Mouse (Mus musculus) bone marrow, adult 2 months (tissue): ENCODE results near the gene Arhgap10. TPM values are rescaled to one million over a fixed set of nuclear protein-coding genes. Genes with fewer than 3 reads are reported as not detected.

Source experiments
- H3K27ac ChIP-seq: fragments of 200-500 bp; 2 replicates; pipeline ENCODE4 v1.5.1; 2012; ENCODE audit warnings: low read depth, mild to moderate bottlenecking, control low read depth, inconsistent platforms, low read length; ENCODE audit not compliant: control insufficient read depth, poor library complexity, insufficient read depth
- H3K4me1 ChIP-seq: fragments of 200-500 bp; 2 replicates; pipeline ENCODE4 v1.6.1; 2011; ENCODE audit warnings: low read length; ENCODE audit not compliant: control insufficient read depth, insufficient read depth
- H3K4me3 ChIP-seq: fragments of 200-500 bp; replicated peaks from 2 replicates; pipeline ENCODE3; 2011; ENCODE audit warnings: mild to moderate bottlenecking, low read depth, low read length, control low read depth; ENCODE audit not compliant: control insufficient read depth
- CTCF ChIP-seq: fragments of 200-500 bp; IDR thresholded peaks from 2 replicates; pipeline ENCODE4 v1.5.1; 2011; ENCODE audit warnings: low read length, control low read depth; ENCODE audit not compliant: control insufficient read depth, insufficient read depth
- POLR2A ChIP-seq: fragments of 200-500 bp; IDR thresholded peaks from 2 replicates; pipeline ENCODE4 v1.6.1; 2011; ENCODE audit warnings: low read depth, mild to moderate bottlenecking, control low read depth, low read length, borderline replicate concordance; ENCODE audit not compliant: control insufficient read depth
- WGBS: fragments of 180-500 bp; shearing (Covaris S2); methylation state at CpG from one replicate; pipeline ENCODE4 v1.1.7; 2018; 5-methylcytosine and 5-hydroxymethylcytosine counted together
- polyA plus RNA-seq: library from polyadenylated mRNA; stranded (reverse); fragments of >200 nt; gene quantifications from 2 replicates; pipeline ENCODE4 v1.2.4, GENCODE M21; 2011; ENCODE audit warnings: low replicate concordance; ENCODE audit not compliant: missing spikeins, insufficient read depth, insufficient read length

The Arhgap10 gene
- polyA plus RNA-seq, 1 experiment: 11.8 TPM

DNA sequence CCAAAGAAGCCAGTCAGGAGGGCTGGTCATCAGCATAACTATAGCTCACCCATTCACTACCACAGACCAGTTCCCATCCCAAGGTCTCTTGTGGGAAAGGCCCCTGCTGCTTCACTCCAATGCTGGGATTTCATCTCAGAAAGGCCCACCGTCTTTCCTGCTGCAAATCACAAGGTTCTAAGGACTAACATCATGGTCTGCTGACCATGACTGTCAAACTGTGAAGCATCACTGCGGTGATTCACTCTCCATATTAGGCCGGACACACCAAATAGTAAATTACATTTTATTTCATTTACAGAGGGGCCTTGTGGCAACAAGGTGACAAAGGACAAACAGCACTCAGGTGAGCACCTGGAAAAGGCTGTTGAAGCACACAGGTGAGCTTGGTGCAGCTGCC, 267.7 kb downstream of the Arhgap10 start:
- TF ChIP-seq POLR2A (no peak), CTCF (no peak)
- H3K4me3 ChIP-seq: no peak overlapping the region
- H3K4me1 ChIP-seq: no peaks in the 10 kb centered on the region
- 90% methylated on average over 3 of the region's 3 CpGs for WGBS
- no peak overlapping the region for H3K27ac ChIP-seq

DNA sequence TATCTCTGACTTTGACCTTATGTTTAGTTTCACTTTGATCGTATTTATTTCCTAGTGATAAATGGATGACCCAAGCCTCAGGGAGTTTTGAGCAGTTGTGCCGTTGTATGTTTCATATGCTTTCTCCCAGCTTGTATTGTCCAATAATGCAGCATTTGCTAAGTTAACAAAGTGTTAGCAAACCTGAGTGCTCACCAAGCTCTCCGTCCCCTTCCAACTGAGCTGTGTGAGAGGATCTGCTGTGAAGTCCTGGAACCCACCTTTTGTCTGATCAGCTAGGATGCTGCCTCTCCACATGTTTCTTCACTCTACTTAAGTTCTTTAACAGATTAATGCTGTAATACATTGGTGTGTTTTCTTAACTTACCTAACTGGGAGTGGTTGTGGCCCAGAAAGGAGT, 276.4 kb downstream of the Arhgap10 start:
- H3K27ac ChIP-seq: no peak overlapping the region
- 85% methylated on average over 3 of the region's 3 CpGs for whole genome bisulfite sequencing
- no peaks in the 10 kb centered on the region for H3K4me1 ChIP-seq
- no peak overlapping the region for H3K4me3 ChIP-seq
- TF ChIP-seq POLR2A: no peak
- TF ChIP-seq CTCF: no peak

DNA sequence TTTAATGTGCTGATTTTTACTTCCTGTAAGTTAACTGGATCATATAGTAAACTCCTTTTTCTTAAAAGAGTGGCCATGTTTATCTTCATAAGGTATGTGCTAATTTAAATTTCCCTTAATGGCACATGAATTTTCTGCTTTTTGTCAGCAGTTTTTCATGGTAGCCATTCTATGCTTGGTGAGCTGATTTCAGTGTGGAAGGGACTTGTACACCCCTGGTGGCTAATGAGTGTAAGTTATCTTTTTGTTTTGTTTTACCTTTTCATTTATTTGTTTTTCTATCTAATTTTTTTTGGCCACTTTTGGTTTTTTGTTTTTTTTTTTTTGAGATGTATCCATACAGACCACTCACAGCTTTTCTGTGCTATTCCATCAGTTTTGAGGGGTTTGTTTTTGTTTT, 278.3 kb downstream of the Arhgap10 start:
- no peak overlapping the region for H3K27ac ChIP-seq
- H3K4me3 ChIP-seq: no peak overlapping the region
- TF ChIP-seq CTCF (no peak), POLR2A (no peak)

DNA sequence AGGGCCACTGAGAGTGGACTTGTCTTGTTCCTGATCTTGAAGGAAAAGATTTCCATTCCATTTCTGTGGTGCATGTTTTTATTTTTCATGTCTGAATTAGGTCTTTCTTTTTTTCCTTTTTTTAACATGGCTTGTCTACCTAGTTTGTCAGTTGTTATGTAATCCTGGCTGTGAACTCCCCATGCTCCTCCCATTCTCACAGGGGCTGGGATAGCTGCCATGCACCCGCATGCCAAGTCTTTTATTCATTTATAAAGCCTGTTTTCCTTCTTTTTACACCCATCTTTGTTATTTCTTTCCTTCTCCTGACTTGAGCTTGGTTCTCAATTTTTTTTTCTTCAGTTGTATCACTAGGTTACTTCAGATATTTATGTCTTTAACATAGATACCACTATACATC, 281.1 kb downstream of the Arhgap10 start:
- WGBS: 63% methylated on average over 1 of the region's 1 CpGs
- Histone ChIP-seq H3K27ac (no peak overlapping the region), H3K4me1 (no peaks in the 10 kb centered on the region), H3K4me3 (no peak overlapping the region)
- TF ChIP-seq CTCF (no peak), POLR2A (no peak)

More for the DNA sequence above, 278.3 kb downstream of the Arhgap10 start:
- H3K4me1 ChIP-seq: no peaks in the 10 kb centered on the region

DNA sequence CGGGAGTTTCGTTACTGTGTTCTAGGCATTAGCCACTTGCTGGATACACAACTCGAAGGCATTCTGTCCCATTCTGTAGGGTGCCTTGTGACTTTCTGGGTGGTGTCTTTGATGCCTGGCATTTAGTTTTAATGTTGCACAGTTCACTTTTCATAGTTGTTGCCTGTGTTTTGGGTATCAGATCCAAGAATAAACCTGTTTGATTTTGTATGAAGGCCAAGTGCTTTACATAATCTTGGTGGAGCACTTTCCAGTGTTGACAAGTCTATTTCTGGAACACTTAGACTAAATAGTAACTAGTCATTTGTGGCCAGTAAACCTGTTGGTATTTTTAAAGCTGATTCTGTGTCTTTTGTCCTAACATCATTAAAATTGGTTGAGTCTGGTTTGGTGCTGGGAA, 285.3 kb downstream of the Arhgap10 start:
- TF ChIP-seq CTCF (no peak), POLR2A (no peak)
- no peak overlapping the region for H3K4me3 ChIP-seq
- no peak overlapping the region for H3K27ac ChIP-seq
- 88% methylated on average over 3 of the region's 3 CpGs for WGBS
- no peaks in the 10 kb centered on the region for H3K4me1 ChIP-seq

DNA sequence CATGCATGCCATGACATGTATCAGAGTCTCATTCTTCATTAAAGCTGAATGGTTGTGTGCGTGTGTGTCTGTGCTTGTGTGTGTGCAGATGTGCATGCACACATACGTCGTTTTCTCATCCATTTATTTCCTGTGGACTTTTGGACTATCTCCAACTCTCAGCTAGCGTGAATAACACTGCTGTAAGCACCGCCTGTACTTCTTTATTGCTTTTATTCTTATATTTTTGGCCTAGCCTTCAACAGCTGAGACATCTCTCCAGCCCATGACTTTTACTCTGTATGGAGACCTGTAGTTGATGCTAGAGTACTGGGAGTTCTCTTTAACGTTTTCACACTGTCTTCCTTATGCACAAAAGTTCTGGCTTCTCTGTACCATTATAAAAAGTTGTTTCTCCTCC, 285.9 kb downstream of the Arhgap10 start:
- WGBS: 66% methylated on average over 6 of the region's 6 CpGs
- Histone ChIP-seq H3K4me1 (no peaks in the 10 kb centered on the region), H3K27ac (no peak overlapping the region), H3K4me3 (no peak overlapping the region)
- TF ChIP-seq CTCF (no peak), POLR2A (no peak)

DNA sequence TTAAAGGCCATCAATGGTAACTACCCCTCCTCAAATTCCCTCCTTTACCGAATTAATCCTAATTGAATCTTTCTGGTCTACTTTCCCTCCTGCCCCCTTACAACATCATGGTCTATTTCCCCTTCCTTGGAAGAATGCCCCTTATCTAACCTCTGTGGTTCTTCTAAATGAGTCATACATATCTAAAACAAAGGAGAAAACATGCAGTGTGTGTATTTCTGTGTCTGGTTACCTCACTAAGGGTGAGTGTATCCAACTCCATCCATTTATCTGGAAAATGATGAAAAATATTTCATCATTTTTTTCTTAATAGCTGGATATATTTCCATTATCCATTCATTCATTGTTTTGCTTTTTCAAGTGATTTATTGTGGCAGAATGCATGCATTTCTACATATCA, 286.5 kb downstream of the Arhgap10 start:
- WGBS: 69% methylated on average over 1 of the region's 1 CpGs
- Histone ChIP-seq H3K27ac (no peak overlapping the region), H3K4me3 (no peak overlapping the region), H3K4me1 (no peaks in the 10 kb centered on the region)
- TF ChIP-seq POLR2A: no peak
- no peak for TF ChIP-seq CTCF

DNA sequence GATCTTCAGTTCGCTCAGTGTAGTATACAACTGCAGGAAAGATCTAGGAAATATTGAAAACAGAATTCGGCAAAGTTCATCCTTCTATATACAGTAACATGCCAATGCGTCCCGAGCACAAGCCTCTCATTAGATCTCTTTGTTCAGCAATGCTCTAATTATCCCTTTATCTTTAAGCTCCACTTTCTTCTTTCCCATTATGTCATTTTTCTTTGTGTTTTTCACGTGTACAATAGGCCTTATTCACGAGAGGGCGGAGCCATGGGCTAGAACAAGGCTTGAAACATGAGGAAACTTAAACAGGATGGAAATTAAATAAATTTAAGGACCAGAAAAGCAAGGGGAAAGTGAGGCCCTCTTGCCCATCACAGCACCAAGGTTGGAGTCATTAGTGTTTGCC, 289.1 kb downstream of the Arhgap10 start:
- WGBS: 70% methylated on average over 7 of the region's 7 CpGs
- H3K4me3 ChIP-seq: no peak overlapping the region
- no peak for TF ChIP-seq POLR2A
- TF ChIP-seq CTCF: no peak
- H3K4me1 ChIP-seq: no peaks in the 10 kb centered on the region
- H3K27ac ChIP-seq: no peak overlapping the region

DNA sequence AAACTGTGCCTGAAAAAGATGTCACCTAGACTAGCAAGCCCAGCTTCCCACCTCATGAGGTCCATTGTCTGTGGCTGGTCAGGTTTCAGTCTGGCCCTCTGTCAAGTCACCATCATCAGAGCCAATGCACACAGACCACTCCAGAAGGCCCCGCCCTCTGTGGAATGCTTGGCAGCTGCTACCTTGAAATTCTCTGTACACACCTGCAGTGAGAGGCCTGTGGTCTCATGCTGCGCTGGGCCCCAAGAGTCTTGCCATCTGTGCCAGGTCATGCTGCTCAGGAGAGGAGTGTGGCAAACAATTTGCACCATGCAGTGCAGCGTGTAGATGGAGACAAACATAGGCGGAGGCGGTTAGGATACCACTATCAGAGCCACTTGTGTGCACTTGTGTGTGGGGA, 290.0 kb downstream of the Arhgap10 start:
- Histone ChIP-seq H3K4me1 (no peaks in the 10 kb centered on the region), H3K27ac (no peak overlapping the region), H3K4me3 (no peak overlapping the region)
- 86% methylated on average over 5 of the region's 5 CpGs for WGBS
- TF ChIP-seq POLR2A (no peak), CTCF (no peak)

DNA sequence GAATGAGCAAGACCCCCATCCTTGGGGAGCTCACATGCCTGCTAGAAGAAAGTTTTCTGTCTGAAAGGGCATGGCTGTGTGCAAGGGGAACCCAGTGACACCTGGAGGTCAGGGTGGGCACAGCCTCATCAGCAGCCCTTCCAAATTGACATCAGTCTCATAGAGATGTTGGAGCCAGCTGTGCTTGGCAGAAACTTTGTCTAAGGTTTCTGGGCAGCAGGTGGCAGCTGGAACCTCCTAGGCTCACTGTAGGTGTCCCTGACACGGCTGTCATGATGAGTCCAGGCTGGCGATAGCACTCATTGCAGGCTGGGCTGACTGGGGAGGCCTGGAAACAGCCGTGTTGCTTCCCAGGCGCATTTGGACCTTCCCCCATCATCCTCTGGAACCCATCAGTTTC, 294.6 kb downstream of the Arhgap10 start:
- no peak for TF ChIP-seq POLR2A
- no peak for TF ChIP-seq CTCF
- Histone ChIP-seq H3K4me1 (no peaks in the 10 kb centered on the region), H3K4me3 (no peak overlapping the region), H3K27ac (no peak overlapping the region)
- 81% methylated on average over 4 of the region's 4 CpGs for WGBS

DNA sequence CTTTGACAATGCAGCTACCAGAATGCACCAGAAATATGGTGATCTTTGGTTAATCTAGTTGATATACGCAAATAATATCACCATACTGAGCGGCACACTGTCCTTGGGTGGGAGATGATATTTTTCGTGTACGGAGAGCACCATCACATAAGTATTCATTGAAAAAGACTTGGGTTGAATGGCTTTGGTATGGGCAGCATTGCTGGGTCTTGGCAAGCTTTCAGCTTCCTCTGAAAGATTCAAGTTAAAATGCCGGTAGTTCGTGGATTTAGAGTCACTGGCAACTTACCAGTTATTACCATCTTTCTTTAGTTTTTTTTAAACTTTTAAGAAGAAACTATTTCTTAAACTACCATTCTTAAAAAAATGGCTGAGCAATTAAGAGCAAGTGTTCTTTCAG, 302.6 kb downstream of the Arhgap10 start:
- H3K4me3 ChIP-seq: no peak overlapping the region
- 66% methylated on average over 6 of the region's 6 CpGs for WGBS
- H3K27ac ChIP-seq: no peak overlapping the region
- H3K4me1 ChIP-seq: no peaks in the 10 kb centered on the region
- no peak for TF ChIP-seq POLR2A
- TF ChIP-seq CTCF: no peak
